Mouse (Mus musculus): ENCODE measurements around the gene Sfrp2.

- TF ChIP-seq CTCF (IDR thresholded peaks at IDR 0.05; ENCODE audit: low read depth, low read length) (no peak), POLR2A (IDR thresholded peaks at IDR 0.05; ENCODE audit: borderline replicate concordance, low read depth, low read length) (no peak)
Observed at GRCm38 (mm10) chr3:83755043-83755635, 11.0 kb upstream of the Sfrp2 start.

Data from bone marrow macrophage, adult 2 months (primary cell).